Mouse (Mus musculus): ENCODE measurements around the gene Nvl.

Nvl gene

DNA sequence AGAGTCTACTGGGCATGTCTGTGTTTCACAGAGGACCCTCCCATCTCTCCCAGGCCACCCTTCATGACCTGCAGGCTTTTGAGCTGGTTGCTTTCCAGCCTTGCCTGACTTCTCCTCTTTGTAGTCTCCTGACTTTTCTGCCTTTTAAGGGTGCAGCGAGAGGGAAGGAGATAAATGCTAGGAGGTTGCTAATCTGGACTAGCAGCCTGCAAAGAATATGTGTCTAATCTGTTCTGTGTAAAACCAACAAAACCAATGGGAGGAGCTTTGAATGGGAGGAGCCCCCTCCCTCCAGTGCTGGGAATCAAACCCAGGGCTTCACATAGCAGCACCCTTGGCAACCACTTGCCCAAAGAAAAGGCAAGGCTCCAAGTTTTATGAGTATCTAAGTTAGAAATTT, 75.7 kb downstream of the Nvl start:
- no peak for DNase-seq (ENCODE audit: low spot score in 2 of 2)

DNA sequence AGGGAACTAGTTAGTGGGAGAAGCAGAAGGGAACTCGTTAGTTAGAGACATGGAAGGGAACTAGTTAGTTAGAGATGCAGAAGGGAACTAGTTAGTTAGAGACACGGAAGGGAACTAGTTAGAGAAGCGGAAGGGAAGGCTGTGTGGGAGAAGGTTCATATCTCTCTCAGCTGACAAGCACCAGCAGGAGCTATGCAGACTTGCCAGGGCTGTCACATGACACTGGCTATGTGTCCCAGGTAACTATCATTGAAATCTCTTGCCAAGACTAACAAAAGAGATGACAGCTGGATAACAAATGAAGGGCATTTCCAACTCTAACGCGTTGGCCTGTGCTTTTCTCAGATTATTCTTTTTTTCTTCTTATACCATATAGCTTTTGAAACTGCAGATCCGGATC, 79.4 kb downstream of the Nvl start:
- peak in 1 of 2 experiments; percentile 18 for DNase-seq (ENCODE audit: low spot score in 2 of 2)

DNA sequence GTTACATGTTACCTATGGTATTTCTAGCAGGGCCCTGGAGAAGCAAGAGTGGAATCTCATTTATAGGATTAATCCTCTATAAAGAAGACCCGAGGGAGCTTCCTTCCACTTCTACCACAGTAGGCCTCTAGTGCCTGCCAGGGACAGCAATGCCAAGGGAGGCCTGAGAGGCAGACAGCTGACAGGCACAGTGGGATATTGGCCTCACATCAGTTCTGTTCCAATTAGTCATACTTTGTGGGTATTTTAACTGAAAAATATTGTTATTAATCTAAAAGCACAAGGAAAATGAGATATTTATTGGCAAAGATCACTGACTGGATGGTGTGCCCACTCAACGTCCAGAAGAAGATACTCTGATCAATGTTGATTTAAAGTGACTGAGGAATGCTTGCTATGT, 80.0 kb downstream of the Nvl start:
- DNase-seq (ENCODE audit: low spot score in 2 of 2) = no peak

DNA sequence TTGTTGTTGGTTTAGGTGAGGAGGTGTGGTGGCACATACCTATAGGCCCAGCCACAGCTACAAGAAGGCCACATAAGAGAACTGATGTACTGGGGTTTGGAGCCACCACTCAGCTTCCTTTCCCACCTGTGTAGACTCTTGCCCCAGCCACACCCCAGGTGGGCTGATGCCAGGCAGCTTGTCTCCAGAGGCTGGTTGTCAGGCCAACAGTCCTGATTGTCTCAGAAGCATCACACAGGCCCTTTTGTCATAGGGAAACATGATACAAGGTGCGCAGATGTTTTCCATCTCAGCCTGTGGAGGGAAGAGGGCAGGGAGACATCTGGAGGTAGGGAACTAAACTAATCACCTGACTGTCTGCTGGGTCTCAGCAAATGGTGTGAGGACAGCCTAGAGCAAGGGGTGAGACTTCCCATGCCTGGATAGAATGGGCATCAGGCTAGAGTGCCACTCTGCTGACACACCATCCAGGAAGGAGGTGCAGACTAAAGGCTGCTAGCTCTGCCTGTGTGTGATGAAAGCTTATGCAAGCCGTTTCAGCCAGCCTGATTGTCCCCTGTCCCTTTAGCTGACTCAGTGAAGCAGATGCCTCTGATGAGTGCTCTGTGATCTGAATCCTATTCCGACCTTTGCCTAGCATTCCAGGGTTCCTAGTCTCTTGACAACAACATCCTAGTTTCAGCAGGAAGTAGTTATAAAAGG, 82.1 kb downstream of the Nvl start:
- no peak for DNase-seq (ENCODE audit: low spot score in 2 of 2)

DNA sequence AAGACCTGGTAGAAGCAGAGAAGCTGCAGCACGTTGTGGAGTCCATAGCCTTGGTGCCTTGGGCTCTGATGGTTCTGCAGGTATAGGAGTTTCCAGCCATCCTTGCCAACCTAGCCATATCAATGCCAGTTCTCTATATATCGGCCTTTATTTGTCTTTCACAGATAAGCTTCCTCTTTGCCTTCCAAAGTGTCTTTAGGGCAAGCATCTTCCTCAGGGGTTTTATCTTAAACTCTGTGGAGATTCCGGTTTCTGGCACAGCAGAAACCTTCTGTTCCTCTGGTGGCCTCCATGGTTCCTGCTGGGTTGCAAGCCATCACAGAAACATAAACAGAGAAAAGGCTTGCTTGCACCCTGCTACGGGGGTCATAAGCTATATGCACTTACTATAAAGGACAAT, 91.1 kb downstream of the Nvl start:
- DNase-seq (ENCODE audit: low spot score in 2 of 2) = no peak

DNA sequence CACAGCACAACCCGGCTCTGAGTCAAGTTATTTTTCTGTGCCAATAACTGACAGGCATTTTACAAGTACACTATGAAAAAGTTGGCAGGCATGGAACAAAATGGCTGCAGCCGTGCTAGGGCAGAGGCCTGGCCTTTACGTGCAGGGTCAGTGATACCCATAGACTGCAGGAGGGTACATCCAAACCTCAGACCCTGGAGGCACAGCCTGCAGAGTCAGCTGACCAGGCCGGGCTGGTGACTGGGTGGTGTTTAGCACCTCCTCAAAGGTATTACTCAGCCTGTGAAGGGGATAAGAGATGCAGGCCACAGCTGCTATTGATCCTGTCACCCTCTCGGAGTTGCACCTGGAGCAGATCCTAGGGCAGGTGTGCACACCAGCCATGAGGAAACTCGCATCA, 93.1 kb downstream of the Nvl start, which contains the start of gene 9130409I23Rik:
TSS of gene 9130409I23Rik (plus strand) at position 301 of the 400 bp plus-strand sequence.
- DNase-seq (ENCODE audit: low spot score in 2 of 2) = no peak

DNA sequence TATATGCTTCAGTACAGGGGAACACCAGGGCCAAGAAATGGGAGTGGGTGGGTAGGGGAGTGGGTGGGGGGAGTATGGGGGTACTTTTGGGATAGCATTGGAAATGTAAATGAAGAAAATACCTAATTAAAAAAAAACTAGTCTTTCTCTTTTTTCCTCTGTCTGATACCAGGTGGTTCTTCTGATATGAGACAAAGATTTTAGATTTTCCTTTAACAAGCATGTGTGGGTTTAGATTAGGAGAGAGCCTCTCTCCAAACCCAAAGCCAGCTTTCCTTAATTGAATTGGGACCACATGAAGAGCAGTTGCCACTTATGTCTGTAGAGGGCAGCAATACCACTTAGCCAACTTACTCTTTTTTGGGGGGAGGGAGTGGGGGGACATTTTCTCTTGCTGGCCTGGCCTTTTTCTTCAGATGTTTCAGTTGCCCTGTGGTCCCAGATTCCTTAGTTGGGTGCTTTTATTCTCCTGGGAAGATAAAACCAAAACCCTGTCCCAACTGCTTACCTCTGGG, 94.6 kb downstream of the Nvl start:
- DNase-seq (ENCODE audit: low spot score in 2 of 2) = no peak

DNA sequence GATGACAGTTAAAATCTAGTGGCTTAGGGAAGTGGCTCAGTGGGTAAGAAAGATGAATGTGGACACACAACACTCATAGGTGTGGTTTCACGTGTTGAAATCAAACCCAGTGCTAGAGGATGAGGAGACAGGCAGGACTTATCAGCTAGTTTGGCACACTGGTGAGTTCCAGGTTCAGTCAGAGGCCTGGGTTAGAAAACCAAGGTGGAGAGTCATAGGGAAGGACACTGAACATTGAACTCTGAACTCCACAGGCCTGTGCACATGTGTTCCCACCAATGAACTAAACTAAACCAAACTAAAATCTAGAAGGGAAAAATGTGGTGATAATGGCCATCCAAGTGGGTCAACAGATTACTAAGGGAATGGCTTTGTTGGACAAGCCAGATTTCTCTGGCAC, 96.5 kb downstream of the Nvl start:
- no peak for DNase-seq (ENCODE audit: low spot score in 2 of 2)

DNA sequence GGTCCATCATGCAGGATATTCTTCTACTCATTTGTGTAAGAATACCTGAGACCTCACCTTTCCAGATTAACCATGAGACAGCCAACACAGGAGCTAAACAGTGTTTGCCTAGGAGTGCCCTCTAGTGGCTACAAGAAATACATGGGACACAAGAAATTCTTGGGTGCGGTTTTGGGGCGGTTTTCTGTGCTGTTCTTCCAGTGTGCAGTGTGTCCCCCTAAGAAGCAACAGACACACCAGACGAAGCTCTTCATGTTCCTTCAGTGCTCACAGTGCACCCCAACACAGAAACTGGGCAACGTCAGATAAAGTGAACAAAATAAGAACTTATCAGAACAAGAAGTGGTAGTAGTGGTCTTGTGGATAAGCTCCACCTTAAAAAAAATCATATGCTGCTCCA, 104.4 kb downstream of the Nvl start:
- DNase-seq (ENCODE audit: low spot score in 2 of 2) = no peak

DNA sequence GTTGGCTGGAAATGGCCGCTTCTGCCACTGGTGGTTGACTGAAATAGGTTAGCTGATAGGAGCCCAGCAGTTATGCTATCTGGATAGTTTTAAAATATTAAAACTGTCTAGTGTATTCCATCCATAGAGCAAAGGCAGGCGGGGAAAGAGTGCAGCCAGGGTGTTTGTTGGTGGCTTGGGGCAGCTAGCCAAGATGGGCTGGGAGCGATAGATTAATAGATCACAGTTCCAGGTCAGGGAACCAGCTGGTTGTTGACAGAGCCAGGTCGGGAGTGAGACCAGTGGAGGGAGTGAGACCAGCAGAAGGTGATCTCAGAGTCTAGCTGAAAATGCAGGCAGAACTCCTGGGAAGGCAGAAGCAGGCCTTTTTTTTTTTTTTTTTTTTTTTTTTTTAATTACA, 106.4 kb downstream of the Nvl start:
- no peak for DNase-seq (ENCODE audit: low spot score in 2 of 2)

Measured in urinary bladder, postnatal 36 days (tissue).